Mouse (Mus musculus): Measurements from ENCODE around the gene Igflr1.

Gene Igflr1

DNA sequence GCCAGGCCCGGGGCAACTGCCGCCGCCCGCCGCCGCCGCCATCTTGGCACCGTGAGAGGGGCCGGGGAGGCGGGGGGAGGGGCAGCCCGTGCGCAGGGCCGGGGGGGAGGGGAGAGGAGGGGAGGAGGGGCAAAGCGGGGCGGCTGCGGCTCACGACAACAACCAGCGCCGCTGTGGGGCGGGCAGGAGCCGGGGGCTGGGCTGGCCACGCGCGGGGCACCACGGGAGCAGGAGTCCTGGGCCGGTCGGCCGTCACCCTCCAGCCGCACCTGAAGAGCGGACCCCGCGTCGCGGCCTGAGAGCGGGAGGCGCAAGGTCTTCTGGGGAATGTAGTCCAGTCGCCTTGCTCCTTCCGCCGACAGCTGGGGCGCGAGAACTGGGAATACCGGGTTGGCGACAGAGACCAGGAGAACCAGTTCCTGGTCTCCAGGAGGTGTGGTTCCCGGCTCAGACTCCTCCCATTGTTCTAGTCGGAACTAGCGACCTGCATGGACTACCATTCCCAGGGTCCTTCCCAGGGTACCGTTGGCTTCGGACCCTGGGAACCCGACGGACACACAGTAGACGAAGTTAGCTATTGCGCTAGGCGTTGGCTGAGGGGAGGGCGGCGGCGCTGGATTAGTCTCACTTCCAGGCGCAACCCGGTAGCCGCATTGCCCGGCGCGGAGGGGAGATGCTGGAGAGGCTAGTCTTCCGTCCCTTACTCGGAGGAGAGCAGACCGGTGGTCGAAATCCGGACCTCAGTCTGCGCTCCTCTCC, 23.6 kb downstream of the Igflr1 start, which contains the start of gene Kmt2b:
TSS of gene Kmt2b (minus strand) at position 51 of the 759 bp plus-strand sequence.
- DNase-seq (ENCODE audit: low read depth, low spot score), result peak; percentile 97

GRCm38 (mm10) chr7:30589435-30590301, 24.4 kb downstream of the Igflr1 start:
- DNase-seq (ENCODE audit: low read depth, low spot score), result peak; percentile 43

- DNase-seq (ENCODE audit: low read depth, low spot score), result no peak
Measured at GRCm38 (mm10) chr7:30590927-30591604, 25.8 kb downstream of the Igflr1 start.

- no peak for DNase-seq (ENCODE audit: low read depth, low spot score)
Measured at GRCm38 (mm10) chr7:30591605-30591951, 26.4 kb downstream of the Igflr1 start.

- no peak for DNase-seq (ENCODE audit: low read depth, low spot score)
Measured at GRCm38 (mm10) chr7:30592772-30593423, 27.7 kb downstream of the Igflr1 start.

- no peak for DNase-seq (ENCODE audit: low read depth, low spot score)
Measured at GRCm38 (mm10) chr7:30593579-30594509, 28.6 kb downstream of the Igflr1 start.

DNA sequence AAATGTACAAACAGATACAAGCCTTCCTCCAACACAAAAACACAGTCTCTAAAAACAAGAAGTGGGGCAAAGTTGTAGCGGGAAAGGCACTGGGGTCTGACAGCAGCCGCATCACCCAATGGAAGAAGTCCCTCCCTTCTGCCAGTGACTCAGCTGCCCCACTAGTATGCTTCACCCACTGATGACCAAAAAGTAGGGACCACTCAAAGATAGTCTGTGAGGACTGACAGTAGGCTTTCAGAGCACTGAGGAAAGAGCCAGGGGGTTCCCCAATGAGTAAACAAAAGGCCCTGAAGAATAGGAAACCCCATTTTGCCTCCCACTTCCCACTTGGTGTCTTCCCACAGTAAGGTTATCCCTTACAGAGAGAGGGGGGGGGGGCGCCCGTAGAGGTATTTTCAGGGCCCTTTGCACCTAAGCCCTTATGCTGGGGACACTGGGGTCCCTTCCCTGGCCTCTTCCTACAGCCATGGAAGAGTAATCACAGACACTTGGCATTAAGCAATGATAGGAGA, 29.3 kb downstream of the Igflr1 start:
- no peak for DNase-seq (ENCODE audit: low read depth, low spot score)

GRCm38 (mm10) chr7:30596093-30596492, 30.9 kb downstream of the Igflr1 start:
- no peak for DNase-seq (ENCODE audit: low read depth, low spot score)

GRCm38 (mm10) chr7:30596811-30597210, 31.6 kb downstream of the Igflr1 start:
- no peak for DNase-seq (ENCODE audit: low read depth, low spot score)

DNA sequence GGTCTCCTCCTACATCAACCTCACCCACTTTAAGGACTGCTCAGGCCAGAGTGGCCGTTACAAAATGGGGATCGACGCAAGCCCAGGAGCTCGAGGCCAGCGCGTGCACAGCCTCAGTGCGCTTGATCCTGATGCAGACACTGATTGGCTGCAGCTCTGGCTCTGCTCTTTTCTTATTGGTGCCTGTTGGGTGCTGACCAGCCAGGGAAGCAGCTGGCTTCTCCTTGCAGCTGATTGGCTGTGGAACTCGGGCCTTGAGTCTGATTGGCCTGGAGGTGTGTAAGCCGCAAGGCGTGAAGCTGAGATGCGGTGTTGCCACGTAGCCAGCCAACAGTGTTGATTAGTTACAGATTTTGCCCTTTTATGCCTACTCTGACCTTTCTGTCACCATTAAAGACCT, 33.6 kb downstream of the Igflr1 start, which contains the start of gene Zbtb32:
TSS of gene Zbtb32 (minus strand) at position 124 of the 400 bp plus-strand sequence.
- no peak for DNase-seq (ENCODE audit: low read depth, low spot score)

DNA sequence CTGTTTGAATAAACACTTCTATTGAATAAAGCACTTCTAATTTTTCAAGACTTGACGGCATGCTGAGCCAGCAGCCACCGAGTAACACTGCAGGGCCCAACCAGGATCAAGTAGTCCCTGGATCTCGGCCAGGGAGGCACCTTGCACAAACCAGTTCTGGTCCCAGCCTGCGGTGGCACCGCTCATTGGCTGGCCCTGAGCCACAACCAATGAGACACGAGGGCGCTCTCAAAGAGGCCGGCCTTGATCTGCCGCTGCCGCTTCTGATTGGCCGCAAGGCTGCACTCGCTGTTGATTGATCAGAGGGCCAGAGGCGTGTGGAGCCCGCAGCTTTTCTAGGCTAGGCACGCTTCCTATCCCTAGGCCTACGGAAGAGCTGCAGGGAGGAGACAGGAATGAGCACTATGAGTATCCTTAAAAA, 34.7 kb downstream of the Igflr1 start:
- DNase-seq (ENCODE audit: low read depth, low spot score), result peak; percentile 87

- DNase-seq (ENCODE audit: low read depth, low spot score), result no peak
Measured at GRCm38 (mm10) chr7:30600651-30601050, 35.4 kb downstream of the Igflr1 start.

DNA sequence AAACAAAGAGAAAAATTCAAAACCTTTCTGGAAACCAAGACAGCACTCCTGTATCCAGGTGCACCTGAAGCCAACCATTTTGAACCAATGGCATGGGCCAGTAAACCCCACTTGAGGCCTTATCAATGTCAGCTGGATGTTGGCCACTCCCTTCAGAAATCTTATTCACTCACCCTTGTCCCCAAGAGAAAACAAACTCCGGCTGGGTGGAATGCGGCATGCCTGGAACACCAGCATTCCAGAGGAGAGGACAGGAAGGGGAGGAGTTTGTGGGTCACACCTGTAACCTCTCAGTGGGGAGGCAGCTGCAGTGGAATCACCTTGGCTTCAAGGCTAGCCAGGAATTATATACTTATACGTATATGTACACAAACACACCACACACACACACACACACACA, 37.4 kb downstream of the Igflr1 start:
- no peak for DNase-seq (ENCODE audit: low read depth, low spot score)

- no peak for DNase-seq (ENCODE audit: low read depth, low spot score)
Measured at GRCm38 (mm10) chr7:30604424-30604823, 39.2 kb downstream of the Igflr1 start.

DNA sequence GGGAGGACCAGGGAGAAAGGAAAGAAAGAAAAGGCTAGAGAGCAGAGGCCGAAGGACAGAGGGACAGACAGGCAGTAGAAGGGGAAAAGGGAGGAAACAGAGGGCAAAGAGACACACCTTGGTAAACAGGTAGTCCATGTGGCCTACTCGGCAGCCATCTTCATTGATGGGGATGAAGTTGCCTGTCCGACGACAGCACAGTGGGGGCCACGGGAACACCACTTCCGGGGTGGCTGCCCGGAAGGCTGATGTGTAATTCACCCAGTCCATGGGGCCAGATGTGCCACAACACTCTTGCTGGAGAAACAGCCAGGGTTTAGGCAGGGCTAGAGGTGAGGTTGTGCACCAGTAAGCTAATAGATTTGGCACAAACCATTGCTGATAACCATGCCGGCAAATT, 39.7 kb downstream of the Igflr1 start:
- no peak for DNase-seq (ENCODE audit: low read depth, low spot score)

GRCm38 (mm10) chr7:30607706-30608309, 42.6 kb downstream of the Igflr1 start:
- DNase-seq (ENCODE audit: low read depth, low spot score), result no peak

- no peak for DNase-seq (ENCODE audit: low read depth, low spot score)
Measured at GRCm38 (mm10) chr7:30608476-30608875, 43.2 kb downstream of the Igflr1 start.

DNA sequence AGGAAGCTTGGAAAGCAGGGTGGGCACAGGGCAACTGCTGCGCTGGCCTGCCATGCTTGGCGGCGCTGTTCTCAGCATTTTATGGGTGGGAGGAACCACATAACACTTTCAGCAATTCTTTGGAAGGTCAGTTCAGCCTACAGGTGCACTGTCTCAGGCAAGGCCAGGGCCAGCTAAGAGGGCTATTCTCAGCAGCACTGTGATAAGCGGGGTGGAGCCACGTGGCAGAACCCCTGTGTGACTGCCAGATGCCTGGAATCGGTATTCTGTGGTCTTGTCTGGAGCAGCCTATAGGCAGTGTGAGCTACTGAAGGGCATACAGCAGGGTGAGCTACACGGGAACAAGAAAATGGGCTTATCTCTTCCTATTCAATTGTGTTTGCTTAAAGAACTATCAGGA, 44.8 kb downstream of the Igflr1 start:
- DNase-seq (ENCODE audit: low read depth, low spot score), result no peak

DNA sequence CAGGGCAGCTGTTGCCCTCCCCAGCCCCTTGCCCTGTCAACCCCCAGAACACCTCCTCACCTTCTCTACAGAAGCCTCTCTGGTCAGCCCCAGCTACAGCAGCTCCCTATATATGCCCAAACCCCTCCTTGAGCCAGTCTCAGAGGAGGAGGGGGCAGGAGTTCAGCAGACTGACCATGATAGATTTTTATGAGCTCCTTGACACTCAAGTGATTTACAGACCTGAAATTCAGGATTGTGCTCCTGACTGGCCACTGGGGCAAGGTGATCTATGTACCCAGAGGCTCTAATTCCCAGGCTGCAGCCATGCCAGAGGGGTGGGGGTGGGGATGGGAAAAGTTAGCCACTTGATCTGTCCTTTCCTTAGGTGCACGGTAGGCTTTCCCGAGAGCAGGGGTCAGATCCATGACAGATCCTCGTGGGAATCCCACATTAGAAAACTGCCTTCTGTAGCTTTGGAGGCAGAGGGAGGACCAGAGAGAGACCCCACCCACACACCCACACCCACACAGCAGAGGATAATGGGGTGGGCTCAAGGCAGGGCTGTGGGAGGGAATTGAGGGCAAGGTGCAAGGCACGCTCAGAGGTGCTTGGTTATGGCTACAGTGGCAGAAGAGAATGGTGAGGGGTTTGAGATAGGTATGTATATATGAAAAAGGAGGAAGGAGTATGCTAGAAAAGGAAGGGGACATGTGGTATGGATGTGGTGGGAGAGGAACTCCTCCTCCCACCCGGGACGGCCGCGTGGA, 47.6 kb downstream of the Igflr1 start, which contains the start of gene Upk1a:
TSS of gene Upk1a (minus strand) at position 194 of the 749 bp plus-strand sequence.
- DNase-seq (ENCODE audit: low read depth, low spot score), result no peak

Data from telencephalon, adult 2 months (tissue).